Mouse (Mus musculus) lung, postnatal 36 days (tissue): ENCODE measurements at regions not wholly inside any gene's neighbourhood (a gene's known extent, or its start where the extent isn't known, plus 50 kb on each side); places are given as distances from the start of the nearest gene placed in this dataset.
"Not testable (repeated sequence)": the region's sequence is repeated elsewhere in the genome, so short reads cannot be mapped to it uniquely, and the experiment has no call there.

Source experiments
- DNase-seq: peaks from one replicate; pipeline ENCODE4 v3.0.0; 2022; ENCODE audit warnings: mixed read lengths

DNA sequence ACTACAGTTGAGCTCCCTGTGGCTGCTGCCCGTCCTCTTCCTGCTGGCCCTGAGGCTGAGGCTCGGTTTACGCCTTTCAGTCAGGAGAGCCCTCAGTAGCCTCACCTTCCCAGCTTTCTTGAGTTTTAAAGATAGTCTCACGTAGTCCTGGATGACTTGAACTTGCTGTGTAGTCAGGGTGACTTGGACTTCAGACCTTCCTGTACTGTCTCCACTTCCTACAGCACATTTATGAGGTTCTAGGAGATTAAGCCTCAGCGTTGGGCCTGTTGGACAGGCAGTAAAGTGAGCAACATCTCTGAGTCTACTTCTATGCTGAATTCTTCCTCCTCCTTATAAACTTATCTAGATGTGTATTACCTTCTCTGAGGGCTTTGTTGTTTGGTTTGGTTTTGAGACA lies 546.2 kb downstream of the Zfp704 start:
- no peak for DNase-seq

DNA sequence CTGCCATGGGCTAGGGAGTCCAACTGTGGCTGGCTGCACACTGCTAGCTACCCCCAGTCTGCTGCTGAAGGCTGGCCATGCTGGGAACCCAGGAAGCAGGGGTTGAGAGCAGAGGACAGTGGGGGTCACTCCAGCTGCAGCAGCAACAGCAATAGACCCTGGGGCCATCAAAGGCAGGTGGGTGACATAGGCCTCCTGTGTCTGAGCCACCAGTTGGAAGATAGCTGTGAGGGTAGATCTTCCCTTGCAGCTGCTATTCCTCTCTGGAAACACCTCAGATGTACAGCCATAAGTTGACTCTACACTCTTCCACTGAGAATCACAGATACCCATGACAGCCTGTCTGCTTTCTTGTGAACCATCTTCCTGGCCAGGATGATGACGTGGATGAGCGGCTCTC lies 548.5 kb downstream of the Zfp704 start:
- no peak for DNase-seq

DNA sequence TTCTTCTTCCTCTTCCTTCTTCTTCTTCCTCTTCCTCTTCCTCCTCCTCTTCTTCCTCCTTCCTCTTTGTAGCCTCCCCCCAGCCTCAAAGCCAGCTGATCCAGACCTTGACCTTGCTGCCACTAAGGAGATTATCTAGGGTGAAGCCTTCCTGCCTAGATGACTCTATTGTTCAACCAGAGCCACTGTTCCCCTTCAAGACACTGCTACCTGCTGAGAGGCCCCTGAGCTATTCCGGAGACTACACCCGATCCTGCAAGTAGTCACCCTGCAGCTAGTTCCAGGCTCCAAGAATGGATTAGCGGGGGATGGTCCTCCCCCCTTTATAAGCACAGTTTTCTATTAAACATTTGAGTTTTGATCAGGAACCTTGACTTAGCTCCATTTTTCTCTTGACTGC lies 552.2 kb downstream of the Zfp704 start:
- not testable (repeated sequence) for DNase-seq

DNA sequence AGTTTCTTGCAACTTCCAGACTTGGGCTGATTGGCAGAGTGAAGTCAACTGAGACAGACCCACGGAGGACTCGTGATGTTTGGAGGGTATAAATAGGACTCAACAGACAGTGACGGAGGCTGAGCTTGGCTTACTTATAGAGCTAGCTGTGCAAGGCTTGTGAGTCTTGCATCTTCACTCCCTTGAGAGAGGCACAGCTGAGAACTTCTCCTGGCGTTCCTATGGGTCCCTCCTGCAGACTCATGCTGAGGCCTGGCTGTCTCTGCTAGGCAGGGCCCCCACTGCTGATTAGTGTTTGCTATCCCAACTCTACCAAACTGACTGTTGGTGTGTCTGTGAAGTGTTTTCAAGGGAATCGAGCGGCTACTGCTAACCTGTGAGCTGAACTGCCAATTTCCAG lies 553.0 kb downstream of the Zfp704 start:
- no peak for DNase-seq

DNA sequence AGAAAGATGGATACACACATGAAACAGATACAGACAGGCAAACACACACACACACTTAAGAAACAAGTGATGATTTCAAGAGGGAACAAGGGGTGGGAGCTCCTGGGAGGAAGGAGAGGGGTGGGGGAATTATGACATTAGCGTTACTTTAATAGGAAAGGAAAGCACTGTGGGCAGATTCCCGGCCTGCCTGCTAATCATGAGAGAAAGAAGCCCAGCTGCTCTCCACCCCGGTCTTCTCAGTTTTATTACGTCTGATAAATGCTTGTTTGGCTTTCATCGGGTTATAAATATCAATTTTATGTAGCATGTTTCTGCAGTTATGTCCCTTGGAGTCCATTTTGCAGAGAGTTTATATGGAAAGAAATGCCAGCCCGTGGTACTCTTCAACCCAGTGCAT lies 554.1 kb downstream of the Zfp704 start:
- no peak for DNase-seq
